Mouse (Mus musculus) heart, adult 2 months (tissue): ENCODE measurements at regions not wholly inside any gene's neighbourhood (a gene's known extent, or its start where the extent isn't known, plus 50 kb on each side); places are given as distances from the start of the nearest gene placed in this dataset.

Source experiments
- CTCF ChIP-seq: fragments of 200-600 bp; IDR thresholded peaks from 2 replicates; pipeline ENCODE4 v1.8.1; 2022; ENCODE audit warnings: antibody characterized with exemption, mild to moderate bottlenecking, moderate library complexity
- POLR2A ChIP-seq: fragments of 200-500 bp; IDR thresholded peaks from 2 replicates; pipeline ENCODE4 v1.6.1; 2011; ENCODE audit warnings: mild to moderate bottlenecking, low read depth, low read length, control low read depth; ENCODE audit not compliant: insufficient read depth

GRCm38 (mm10) chr8:35112591-35113265 is 652.9 kb upstream of the Gm19410 start:
- TF ChIP-seq CTCF (no peak), POLR2A (no peak)
